Mouse (Mus musculus) thymus, postnatal 36 days (tissue): ENCODE measurements at regions not wholly inside any gene's neighbourhood (a gene's known extent, or its start where the extent isn't known, plus 50 kb on each side); places are given as distances from the start of the nearest gene placed in this dataset.

Source experiments
- DNase-seq, 2 experiments: peaks; one replicate each; pipeline ENCODE4 v3.0.0; 2022; ENCODE audit warnings: mixed read lengths in 2 of 2

DNA sequence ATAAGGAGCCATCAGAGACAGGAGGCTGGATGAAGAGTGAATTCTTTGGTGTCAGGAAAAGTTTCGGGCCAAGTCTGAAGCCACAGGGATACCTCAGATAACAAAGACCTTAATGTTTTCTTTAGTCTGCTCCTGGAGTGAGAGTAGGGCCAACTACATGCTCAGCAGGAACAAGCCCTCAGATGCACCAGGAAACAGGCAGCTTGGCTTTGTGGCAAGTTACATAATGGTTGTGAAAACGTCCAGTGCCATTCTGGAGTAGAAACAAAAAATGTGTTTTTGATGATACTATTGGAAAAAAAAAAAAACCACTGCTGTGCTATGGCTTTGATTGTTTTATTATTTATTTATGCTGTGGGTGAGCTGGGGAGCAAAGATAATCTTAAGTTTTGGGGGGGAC, 452.2 kb upstream of the Mon1b start:
- DNase-seq = no peak

GRCm38 (mm10) chr8:113190537-113190936, 444.9 kb upstream of the Mon1b start:
- DNase-seq = no peak

DNA sequence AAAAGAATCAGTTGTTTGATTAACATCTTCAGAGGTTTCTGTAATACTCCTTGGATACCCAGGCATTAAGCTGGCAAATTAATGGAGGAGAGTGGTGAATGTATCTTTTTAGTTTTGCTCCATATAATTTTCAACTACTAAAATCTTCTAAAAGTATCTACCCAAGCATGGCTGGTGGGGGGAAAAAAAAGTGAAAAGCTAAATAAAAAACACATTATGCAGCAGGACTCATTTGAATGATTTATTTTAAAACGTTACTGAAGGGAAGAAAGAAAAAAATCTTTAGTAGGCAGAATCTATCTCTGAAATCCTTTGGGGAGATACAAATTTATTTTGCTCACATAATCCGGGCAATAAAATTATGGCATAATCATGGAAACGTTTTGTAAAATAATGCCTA, 443.9 kb upstream of the Mon1b start:
- DNase-seq = no peak
